Mouse (Mus musculus): ENCODE measurements around the gene Smim13.
"Not testable (repeated sequence)": the region's sequence is repeated elsewhere in the genome, so short reads cannot be mapped to it uniquely, and the experiment has no call there.

The Smim13 gene

DNA sequence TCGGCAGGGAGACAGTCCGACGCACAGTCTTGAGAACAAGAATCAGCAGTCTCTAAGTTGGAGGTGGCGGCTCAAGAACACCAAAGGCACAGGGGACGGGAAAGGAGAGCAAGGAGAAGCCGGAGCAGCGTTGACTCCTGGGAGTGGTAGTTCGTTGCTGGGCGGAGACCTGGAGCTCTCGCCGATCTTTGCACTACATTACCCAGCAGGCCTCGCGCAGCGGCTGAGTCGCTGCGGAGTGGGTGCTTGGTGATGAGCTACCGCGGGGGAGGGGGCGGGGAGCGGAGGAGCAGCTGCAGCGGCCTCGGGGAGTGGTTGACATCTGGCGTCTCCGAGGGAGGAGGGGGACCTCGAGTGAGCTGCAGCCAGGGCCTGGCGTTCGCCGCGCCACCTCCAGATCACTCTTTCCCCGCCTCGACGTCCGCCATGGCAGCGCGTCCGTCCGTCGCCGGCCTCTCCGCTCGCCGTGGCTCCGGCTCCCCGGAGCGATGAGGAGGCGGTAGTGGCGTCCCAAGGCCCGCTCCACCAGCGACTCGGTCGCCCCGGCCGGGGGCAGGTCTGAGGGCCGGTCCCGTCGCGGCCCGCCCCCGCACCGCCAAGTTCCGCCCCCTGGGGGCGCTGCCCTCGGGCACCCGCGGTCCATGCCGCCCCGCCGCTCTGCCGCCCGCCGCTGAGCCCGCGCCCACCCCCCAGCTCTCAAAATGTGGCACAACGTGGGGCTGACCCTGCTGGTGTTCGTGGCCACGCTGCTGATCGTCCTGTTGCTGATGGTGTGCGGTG, at the start of gene Smim13:
Gene Smim13 (plus strand): TSS at position 307 of the 780 bp plus-strand sequence.
- peak; percentile 93 for DNase-seq (ENCODE audit: low spot score in 2 of 2)

- DNase-seq (ENCODE audit: low spot score in 2 of 2), result no peak
These were observed 48.8 kb upstream of the Smim13 start for GRCm38 (mm10) chr13:41200861-41201260.

- no peak for DNase-seq (ENCODE audit: low spot score in 2 of 2)
These were observed 46.4 kb upstream of the Smim13 start for GRCm38 (mm10) chr13:41203289-41203688.

DNA sequence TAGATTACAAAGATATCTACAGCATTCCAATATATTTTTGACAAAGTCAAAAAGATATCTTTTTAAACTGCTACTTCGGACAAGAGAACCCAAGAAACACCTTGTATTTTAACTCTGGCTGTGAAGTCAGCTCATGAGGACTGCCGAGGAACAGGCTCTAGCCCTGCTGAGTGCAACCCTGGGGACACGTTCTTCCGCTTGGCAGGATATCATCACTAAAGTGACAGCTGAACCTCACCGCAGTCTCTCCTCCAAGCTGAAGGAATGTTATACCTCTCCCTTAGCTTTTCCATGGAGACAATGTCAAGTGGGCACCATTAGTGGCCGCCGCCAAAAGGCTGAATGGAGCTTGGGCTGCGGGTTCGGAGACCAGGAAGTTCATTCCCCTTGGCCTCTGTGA, 46.0 kb upstream of the Smim13 start:
- DNase-seq (ENCODE audit: low spot score in 2 of 2), result no peak

DNA sequence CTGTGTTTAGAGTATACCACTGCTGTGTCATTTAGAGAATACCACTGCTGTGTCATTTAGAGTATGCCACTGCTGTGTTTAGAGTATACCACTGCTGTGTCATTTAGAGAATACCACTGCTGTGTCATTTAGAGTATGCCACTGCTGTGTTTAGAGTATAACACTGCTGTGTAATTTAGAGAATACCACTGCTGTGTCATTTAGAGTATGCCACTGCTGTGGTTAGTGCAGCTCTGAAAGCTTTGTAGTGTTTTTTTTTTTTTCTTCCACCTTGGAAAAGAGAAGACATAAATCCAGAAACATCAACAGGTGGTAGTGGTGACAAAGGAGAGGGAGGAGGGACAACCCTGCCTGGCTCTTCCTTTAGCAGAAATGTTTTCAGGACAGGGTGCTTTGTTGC, 44.1 kb upstream of the Smim13 start:
- DNase-seq (ENCODE audit: low spot score in 2 of 2), result not testable (repeated sequence)

DNA sequence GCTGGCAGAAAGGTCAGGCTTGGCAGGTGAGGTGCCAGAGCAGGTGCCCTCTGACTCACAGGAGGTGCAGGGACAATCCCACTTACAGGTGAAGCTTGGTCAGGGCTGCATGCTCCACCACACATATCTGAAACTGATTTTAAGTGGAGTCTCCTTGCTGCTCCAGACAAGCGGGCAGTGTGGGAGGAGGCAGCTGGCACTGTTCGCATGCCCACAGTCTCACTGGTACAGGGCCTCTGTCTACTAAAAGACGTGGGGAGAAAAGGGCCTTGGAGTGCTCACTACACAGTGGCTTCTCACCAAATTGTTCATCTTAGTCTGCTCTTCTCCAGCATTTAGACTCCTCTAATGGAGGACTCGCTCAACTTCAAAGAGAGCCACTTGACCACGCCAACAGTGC, 43.4 kb upstream of the Smim13 start:
- no peak for DNase-seq (ENCODE audit: low spot score in 2 of 2)

GRCm38 (mm10) chr13:41211276-41211675, 38.4 kb upstream of the Smim13 start:
- no peak for DNase-seq (ENCODE audit: low spot score in 2 of 2)

GRCm38 (mm10) chr13:41212558-41213322, 36.9 kb upstream of the Smim13 start:
- no peak for DNase-seq (ENCODE audit: low spot score in 2 of 2)

- DNase-seq (ENCODE audit: low spot score in 2 of 2), result no peak
These were observed 34.0 kb upstream of the Smim13 start for GRCm38 (mm10) chr13:41215669-41216068.

GRCm38 (mm10) chr13:41216236-41216635, 33.4 kb upstream of the Smim13 start:
- DNase-seq (ENCODE audit: low spot score in 2 of 2), result no peak

DNA sequence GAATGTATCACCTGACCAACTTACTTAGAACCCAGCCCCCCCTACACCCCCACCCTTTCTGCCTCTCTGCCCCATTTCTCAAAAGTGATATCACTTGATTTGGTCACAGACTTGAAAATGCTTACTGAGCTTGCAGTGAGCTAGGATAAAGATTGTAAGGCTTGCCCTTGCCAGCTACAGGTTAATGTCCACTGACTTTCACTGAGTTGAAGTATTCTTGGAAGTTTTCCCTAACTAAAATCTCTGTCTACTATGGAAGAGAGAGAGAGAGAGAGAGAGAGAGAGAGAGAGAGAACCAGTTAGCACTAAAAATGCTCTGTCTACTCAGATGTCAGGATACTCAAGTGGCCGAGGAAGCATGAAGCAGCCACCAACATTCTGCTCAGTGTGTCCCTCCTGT, 30.6 kb upstream of the Smim13 start:
- no peak for DNase-seq (ENCODE audit: low spot score in 2 of 2)

DNA sequence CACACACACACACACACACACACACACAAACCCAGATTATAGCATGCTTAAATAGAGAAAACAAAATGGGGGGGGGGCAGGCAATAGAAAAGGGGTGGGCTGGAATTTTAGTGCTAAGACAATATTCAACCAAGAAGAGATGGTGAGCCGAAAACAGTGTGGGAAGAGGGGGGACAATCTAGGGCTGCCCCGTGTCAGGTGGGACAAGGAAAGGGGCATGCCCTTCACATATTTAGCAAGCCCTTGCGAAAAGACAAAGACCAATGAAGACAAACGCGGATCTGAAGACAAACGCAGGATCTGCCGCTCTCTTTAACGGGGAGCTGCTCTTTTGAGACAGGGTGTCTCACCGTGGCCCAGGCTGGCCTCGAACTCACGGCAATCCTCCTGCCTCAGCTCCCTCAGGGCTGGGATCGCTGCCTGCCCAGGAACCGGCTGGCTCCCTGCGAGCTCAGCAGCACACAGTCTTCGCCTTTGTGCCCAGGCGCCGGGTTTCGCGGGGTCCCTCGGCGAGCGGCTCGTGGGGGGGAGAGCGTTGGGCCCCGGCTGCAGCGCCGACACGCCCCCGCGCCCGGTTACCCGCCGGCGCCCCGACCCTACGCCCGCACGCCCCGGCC, 29.8 kb upstream of the Smim13 start:
- DNase-seq (ENCODE audit: low spot score in 2 of 2), result no peak

DNA sequence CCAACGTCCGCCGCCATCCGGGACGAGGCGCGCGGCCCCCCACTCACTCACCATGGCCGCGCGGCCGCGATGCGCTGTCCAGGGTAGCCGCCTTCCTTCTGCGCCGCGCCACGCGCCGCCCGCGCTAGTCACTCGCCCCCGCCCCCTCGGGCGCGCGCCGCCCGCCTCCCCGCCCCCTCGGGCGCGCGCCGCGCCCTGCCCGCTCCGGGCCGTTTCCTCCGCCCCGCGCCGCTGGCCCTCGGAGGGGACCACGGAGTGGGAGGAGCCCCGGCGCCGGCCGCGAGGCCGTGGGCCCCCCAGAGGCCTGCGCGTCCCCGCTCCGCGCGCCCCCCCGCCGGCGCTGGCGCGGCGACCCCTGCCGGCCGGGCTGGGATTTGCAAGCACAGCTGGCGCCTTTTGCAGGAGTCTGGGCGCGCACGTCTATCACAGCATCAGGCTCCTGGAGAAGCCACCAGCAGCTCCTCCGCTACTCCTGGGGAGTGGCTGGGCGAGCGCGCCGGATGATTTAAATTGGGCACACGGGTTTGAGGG, 29.3 kb upstream of the Smim13 start, which contains the start of gene Elovl2:
Gene Elovl2 (minus strand): TSS at position 102 of the 531 bp plus-strand sequence.
- peak; percentile 62 to 66 for DNase-seq (ENCODE audit: low spot score in 2 of 2)

DNA sequence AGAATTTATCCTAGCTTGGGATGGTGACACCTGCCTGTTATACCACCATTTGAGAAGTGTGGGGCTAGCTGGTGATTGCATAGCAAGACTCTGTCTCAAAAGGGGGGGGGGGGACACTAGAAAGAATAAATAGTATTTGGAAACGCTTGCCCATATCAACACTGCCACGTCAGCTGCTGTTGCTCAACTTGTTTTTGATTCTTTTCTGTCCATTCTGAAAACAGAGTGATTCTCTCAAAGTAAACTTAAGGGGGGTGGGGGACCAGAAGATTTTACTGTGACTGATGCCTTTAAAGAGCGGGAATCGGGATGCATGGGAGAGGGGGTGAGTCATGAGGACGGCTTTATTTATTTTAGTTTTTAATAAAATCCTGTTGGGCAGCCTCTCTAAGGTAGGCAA, 23.1 kb upstream of the Smim13 start:
- no peak for DNase-seq (ENCODE audit: low spot score in 2 of 2)

DNA sequence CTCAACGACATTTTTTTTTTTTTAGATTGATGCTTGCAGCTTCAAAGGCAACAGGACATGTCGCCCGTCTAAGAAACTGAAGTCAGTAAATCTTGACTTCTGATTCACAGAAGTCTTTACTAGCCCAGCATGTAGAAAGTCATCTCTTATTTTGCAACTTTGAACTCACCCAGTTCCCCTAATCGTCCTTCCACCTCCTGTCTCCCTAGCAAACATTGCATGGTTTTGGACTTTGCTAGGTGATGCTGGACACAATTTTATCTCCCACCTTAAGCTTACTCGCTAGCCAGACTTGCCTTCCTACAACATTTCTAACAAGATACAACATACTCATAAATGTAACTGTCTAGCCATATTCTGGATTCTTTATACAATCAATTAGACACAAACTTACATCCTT, 21.6 kb upstream of the Smim13 start:
- no peak for DNase-seq (ENCODE audit: low spot score in 2 of 2)

- no peak for DNase-seq (ENCODE audit: low spot score in 2 of 2)
These were observed 19.4 kb upstream of the Smim13 start for GRCm38 (mm10) chr13:41230256-41230655.

- DNase-seq (ENCODE audit: low spot score in 2 of 2), result no peak
These were observed 18.2 kb upstream of the Smim13 start for GRCm38 (mm10) chr13:41231389-41231983.

GRCm38 (mm10) chr13:41232209-41232608, 17.4 kb upstream of the Smim13 start:
- DNase-seq (ENCODE audit: low spot score in 2 of 2), result no peak

GRCm38 (mm10) chr13:41233241-41233640, 16.4 kb upstream of the Smim13 start:
- DNase-seq (ENCODE audit: low spot score in 2 of 2), result no peak

- DNase-seq (ENCODE audit: low spot score in 2 of 2), result no peak
These were observed 14.5 kb upstream of the Smim13 start for GRCm38 (mm10) chr13:41235181-41235580.

- no peak for DNase-seq (ENCODE audit: low spot score in 2 of 2)
These were observed 13.6 kb upstream of the Smim13 start for GRCm38 (mm10) chr13:41235845-41236741.
